Mouse (Mus musculus): ENCODE measurements around the gene Duoxa1.
"Not testable (repeated sequence)": the region's sequence is repeated elsewhere in the genome, so short reads cannot be mapped to it uniquely, and the experiment has no call there.

Duoxa1 gene

DNA sequence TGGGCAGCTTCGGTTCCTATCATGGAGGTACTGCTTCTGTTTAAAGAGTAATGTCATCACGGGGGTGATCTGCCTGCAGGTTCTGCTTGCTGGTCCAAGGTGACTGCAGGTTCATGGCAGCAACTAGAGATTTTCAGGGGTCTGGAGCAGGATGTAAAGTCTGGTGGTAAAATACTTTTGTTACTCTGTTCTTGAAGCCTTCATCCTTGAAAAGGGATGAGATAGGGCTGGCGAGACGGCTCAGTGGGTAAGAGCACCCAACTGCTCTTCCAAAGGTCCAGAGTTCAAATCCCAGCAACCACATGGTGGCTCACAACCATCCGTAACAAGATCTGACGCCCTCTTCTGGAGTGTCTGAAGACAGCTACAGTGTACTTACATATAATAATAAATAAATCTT lies 16.8 kb upstream of the Duoxa1 start:
- not testable (repeated sequence) for DNase-seq (ENCODE audit: low spot score)

- no peak for DNase-seq (ENCODE audit: low spot score)
Measured at GRCm38 (mm10) chr2:122327986-122328385, 14.5 kb upstream of the Duoxa1 start.

DNA sequence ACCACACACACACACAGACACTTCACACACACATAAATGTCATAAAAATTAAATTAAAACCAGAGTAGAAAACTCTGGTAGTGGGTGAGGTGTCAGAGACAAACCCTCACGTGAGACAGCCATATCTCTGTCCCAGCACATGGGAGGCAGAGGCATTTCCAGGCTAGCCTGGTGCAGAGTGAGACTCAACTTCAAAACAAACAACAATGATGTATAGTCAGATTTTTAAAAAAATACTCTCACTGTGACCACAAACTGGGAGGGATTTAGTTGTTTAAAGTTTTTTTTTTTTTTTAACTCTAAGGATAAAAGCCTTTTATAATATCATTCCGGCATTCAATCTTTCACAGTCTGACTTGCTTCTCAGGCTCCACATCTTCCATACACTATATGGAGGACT lies 11.8 kb upstream of the Duoxa1 start:
- DNase-seq (ENCODE audit: low spot score): no peak

DNA sequence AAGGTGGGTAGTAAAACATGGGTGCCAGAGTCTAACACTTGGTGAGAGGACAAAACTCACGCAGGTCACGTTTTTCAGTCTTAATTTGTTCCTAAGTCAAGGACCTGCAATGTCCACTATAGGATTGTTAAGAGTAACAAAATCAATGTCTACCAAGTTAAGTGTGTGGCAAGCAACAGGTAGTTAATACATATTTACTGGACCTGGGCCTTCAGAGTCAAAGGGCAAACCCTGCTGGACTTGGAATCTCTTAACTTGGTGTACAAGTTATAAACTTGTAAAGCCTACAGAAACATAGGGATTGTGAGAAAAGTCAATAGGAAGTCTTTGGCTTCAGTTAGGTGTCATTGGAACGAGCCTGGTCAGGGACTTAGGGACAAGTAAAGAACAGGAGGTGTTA lies 11.1 kb upstream of the Duoxa1 start:
- DNase-seq (ENCODE audit: low spot score): no peak

GRCm38 (mm10) chr2:122323960-122324359 lies 10.4 kb upstream of the Duoxa1 start:
- no peak for DNase-seq (ENCODE audit: low spot score)

GRCm38 (mm10) chr2:122317384-122317783 lies 3.9 kb upstream of the Duoxa1 start:
- no peak for DNase-seq (ENCODE audit: low spot score)

- no peak for DNase-seq (ENCODE audit: low spot score)
Measured at GRCm38 (mm10) chr2:122315372-122315771, 1.8 kb upstream of the Duoxa1 start, which contains the start of gene Duox1. TSS of gene Duox1 (plus strand) at chr2:122315672.

DNA sequence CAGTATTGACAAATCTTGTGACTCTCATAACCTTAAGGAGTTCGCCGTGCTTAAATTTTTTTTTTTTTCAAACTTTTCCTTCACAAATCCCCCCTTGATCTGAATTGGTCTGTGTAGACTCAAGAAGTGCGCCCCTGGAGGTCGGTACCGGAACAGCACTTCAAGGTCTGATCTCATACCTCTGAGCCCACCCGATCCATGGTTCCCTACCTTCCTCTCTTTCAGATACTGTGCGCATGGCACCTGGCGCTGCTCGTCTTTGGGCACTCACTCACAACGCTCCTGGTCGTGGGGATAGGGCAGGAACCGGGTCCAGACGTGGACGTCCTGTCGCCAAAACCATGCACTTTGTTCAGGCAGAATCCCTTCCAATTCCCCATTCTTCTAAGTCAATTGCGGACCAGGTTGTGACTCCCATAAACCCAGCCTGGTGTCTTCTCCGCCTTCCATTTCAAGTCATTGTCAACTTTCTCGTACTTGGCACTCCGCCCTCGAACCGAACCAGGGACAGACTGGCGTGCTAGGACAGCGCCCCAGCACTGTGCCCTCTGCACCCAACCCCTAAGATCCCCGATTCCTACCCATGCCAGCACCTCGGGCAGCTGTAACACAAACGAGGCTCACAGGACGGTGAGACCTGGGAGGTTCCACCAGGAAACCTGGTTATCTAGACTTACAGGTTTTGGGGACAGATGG lies 660 bp downstream of the Duoxa1 start:
- DNase-seq (ENCODE audit: low spot score): peak; percentile 88

DNA sequence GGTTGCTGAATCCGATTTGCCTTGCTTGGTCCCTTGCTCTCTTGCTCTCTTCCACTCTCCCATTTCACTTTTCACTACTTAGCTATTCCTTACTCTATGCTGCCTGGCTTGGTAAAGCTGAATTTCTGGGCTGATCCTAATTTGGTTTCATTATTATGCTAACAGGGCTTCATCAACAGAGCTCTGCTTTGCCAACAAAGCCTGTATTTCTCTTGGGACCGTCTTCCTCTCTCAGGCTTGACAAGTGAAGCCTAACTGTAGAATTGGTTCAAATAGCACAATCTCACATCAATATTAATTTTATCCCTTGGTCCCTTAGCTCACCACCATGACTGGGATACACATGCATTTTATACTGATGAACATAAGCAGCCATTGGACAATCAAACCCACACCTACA lies 2.0 kb downstream of the Duoxa1 start:
- DNase-seq (ENCODE audit: low spot score): no peak

GRCm38 (mm10) chr2:122309647-122310046 lies 3.9 kb downstream of the Duoxa1 start:
- DNase-seq (ENCODE audit: low spot score): no peak

DNA sequence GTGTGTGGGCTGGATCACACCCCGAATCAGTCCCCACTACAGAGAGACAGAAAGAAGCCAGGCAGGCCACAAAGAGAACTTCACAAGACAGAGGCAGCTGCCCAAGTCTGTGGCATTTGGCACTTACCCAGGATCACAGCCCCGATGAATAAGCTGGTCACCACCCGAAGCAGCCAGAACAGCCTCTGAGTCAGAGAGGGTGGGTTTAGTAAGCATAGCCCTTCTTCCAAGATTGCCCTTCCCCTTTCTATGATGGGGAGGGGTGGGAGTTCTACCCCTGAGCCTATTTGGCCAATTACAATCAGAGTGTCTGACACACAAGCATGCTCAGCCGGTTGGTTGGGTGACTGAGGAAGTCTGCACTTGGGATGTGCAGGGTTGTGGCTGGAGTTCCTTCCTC lies 7.3 kb downstream of the Duoxa1 start:
- no peak for DNase-seq (ENCODE audit: low spot score)

GRCm38 (mm10) chr2:122305097-122305892 lies 8.2 kb downstream of the Duoxa1 start:
- no peak for DNase-seq (ENCODE audit: low spot score)

DNA sequence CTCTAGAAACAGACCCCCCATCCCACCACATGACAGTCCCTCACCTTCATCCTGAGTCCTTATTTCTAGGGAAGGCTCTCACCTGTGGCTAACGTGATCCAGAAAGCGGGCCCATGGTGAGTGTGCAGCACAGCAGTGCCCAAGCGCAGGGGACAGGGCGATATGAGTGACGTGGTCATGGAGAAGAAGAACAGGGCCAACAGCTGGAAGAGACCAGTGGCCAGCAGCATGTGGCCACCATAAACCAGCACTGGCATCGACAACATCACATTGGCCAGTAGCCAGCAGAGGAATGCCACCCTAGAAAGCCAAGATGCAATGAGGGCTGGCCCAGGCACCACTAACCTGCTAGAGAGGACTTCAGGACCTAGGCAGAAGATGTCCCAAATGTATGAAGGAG lies 9.0 kb downstream of the Duoxa1 start:
- no peak for DNase-seq (ENCODE audit: low spot score)

GRCm38 (mm10) chr2:122302574-122303241 lies 10.8 kb downstream of the Duoxa1 start:
- peak; percentile 87 for DNase-seq (ENCODE audit: low spot score)

DNA sequence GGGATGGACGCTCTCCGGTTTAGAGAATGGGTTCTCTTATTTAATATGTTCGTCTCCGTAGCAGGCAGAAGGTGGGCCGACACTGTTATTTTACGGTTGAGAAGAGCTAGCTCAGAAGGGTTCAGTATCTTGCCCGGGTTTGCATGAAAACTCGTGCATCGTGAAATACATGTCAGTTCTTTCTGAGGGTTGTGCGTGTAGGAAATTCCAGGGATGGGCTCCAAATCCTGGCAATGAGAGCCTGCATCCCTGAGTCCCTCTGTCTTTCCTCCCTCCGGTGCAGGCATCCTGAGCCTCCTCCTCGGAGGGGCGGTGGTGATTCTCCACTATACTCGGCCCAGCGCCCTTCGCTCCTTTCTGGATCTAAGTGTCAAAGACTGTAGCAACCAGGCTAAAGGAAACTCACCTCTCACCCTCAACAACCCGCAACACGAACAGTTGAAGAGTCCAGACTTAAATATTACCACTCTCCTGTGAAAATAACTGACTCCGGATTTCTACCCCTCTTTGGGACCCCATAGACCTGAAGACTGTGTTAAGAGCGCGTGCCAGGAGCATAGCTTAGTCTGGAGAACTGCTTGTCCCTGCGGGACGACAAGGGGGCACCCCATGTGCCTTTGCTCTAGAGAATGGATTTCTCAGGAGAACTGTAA lies 11.5 kb downstream of the Duoxa1 start:
- DNase-seq (ENCODE audit: low spot score): no peak

DNA sequence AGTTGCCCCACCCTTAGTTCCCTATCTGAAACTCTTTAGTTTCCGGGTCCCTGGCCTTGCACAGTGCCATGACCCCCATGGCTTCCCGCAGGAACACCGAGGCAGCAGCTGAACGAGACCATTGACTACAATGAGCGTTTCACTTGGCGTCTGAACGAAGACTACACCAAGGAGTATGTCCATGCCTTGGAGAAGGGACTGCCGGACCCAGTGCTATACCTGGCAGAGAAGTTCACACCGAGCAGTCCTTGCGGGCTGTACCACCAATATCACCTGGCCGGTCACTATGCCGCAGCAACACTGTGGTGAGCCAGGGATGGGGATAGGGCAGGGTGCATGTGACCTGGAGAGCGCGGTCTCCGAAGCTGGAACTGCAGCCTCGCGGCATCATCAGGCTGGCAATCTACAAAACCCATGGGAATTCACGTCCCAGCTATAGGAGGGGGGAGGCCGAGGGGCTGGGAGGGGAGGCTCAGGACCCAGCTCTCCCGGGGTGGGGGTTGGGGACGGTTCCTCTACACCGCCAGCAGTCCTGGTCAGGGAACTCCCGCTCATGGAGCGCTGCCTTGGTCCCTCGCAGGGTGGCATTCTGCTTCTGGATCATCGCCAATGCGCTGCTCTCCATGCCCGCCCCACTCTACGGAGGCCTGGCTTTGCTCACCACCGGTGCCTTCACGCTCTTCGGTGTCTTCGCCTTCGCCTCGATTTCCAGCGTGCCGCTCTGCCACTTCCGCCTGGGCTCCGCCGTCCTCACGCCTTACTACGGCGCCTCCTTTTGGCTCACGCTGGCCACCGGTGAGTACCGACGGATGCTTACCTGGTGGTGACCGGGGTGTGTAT lies 12.2 kb downstream of the Duoxa1 start:
- DNase-seq (ENCODE audit: low spot score): peak; percentile 54

GRCm38 (mm10) chr2:122300656-122301020 lies 12.9 kb downstream of the Duoxa1 start:
- peak; percentile 15 for DNase-seq (ENCODE audit: low spot score)

DNA sequence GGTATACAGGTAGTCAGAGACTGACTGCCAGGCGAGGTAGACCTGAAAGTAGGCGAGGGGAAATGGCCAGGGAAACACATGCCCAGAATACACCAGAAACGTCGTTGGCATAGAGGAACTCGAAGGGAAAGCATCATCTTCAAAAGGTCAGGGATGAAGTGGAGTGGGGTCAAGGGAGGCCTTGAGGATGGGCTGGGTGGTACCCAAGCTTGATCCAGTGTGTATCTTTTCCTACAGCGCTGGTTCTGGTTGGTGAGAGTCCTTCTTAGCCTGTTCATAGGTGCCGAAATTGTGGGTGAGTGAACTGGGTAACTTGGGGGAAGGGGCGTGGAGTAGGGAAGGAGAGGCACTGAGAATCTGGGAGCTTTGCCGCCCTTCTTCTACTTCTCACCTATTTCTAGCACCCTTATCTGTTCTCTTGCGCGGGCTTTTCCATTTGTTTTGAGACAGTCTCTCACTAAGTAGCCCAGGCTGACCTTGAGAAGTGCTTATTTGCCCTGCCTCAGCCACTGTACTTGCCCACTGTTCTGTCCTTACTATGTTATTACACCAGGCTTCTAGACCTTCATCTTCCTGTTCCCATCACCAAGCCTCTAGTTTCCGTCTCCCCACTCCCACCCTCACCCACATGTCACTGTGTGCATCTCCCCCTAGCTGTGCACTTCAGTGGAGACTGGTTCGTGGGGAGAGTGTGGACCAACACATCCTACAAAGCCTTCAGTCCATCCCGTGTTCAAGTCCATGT lies 13.4 kb downstream of the Duoxa1 start:
- DNase-seq (ENCODE audit: low spot score): no peak

GRCm38 (mm10) chr2:122298596-122299490 lies 14.7 kb downstream of the Duoxa1 start, which contains the start of gene Duoxa2:
TSS of gene Duoxa2 (plus strand) at chr2:122298900.
- peak; percentile 57 for DNase-seq (ENCODE audit: low spot score)

- DNase-seq (ENCODE audit: low spot score): no peak
Measured at GRCm38 (mm10) chr2:122298096-122298499, 15.4 kb downstream of the Duoxa1 start, which contains the start of gene Duox2. TSS of gene Duox2 (minus strand) at chr2:122298449.

Data from embryo, embryonic 10 days (tissue).